Mouse (Mus musculus): ENCODE results near the gene Vmn1r63.
"Not testable (repeated sequence)": the region's sequence is repeated elsewhere in the genome, so short reads cannot be mapped to it uniquely, and the experiment has no call there.

Vmn1r63 gene

DNA sequence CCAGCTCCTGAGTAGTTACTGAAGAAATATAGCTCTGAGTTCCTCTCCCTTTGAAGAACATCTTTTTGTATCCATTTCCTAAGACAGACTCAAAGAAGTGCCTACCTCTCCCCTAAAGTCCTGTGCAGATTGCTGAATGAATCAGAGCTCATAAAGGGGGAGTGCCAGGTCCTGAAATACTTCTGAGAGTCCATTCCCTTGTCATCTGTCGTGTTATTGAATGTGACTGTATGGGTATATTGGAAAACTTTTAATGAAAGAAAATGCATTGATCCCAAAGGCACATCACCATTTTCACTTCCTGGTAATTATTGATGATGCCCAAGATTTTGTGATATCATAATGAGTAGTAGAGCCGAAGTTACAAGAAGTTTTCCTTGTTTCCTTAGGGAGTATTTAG lies at the start of gene Vmn1r63:
Gene Vmn1r63 (minus strand): TSS at position 101 of the 400 bp plus-strand sequence.
- DNase-seq (ENCODE audit: extremely low spot score, low spot score), result not testable (repeated sequence)

Data from neural tube, embryonic 10.5 days (tissue).